Mouse (Mus musculus) olfactory bulb, adult 2 months (tissue): ENCODE data around the gene Mmp9. TPM values are rescaled to one million over a fixed set of nuclear protein-coding genes. Genes with fewer than 3 reads are reported as not detected.

Experiments
- H3K27ac ChIP-seq: fragments of 200-500 bp; 2 replicates; pipeline ENCODE4 v1.5.1; 2012; ENCODE audit warnings: low read depth, low read length; ENCODE audit not compliant: insufficient read depth
- H3K4me1 ChIP-seq: fragments of 200-500 bp; 2 replicates; pipeline ENCODE4 v1.6.1; 2012; ENCODE audit warnings: low read length; ENCODE audit not compliant: control insufficient read depth, insufficient read depth
- H3K4me3 ChIP-seq: fragments of 200-500 bp; 2 replicates; pipeline ENCODE4 v1.5.1; 2012; ENCODE audit warnings: mild to moderate bottlenecking, low read depth, low read length, moderate library complexity; ENCODE audit not compliant: insufficient read depth
- CTCF ChIP-seq: fragments of 200-500 bp; IDR thresholded peaks from 2 replicates; pipeline ENCODE4 v1.5.1; 2012; ENCODE audit warnings: low read depth, mild to moderate bottlenecking, low read length, moderate library complexity; ENCODE audit not compliant: insufficient read depth
- POLR2A ChIP-seq: fragments of 200-500 bp; IDR thresholded peaks from 2 replicates; pipeline ENCODE4 v1.6.1; 2012; ENCODE audit warnings: mild to moderate bottlenecking, low read depth, low read length, moderate library complexity; ENCODE audit not compliant: insufficient read depth
- WGBS: fragments of 180-500 bp; shearing (Covaris S2); methylation state at CpG from one replicate; pipeline ENCODE4 v1.1.7; 2018; 5-methylcytosine and 5-hydroxymethylcytosine counted together
- polyA plus RNA-seq: library from polyadenylated mRNA; stranded (reverse); fragments of >200 nt; gene quantifications from 2 replicates; pipeline ENCODE4 v1.2.4, GENCODE M21; 2012; ENCODE audit warnings: low replicate concordance; ENCODE audit not compliant: missing spikeins, insufficient read depth, insufficient read length

Gene Mmp9
- polyA plus RNA-seq, 1 experiment, result not detected

DNA sequence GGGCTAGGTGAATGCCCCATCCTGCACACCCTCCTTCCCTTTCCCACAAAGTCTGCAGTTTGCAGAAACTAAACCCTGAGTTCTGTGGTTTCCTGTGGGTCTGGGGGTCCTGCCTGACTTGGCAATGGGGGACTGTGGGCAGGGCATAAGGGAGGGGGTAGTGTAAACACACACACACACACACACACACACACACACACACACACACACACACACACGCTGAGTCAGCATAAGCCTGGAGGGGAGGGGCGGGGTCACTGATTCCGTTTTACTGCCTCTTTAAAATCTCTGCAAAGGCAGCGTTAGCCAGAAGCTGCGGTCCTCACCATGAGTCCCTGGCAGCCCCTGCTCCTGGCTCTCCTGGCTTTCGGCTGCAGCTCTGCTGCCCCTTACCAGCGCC is 7.3 kb downstream of the Mmp9 start:
- TF ChIP-seq POLR2A (no peak), CTCF (no peak)
- peaks cover 9% of the 10 kb centered on the region for H3K4me1 ChIP-seq
- H3K4me3 ChIP-seq, result no peak overlapping the region
- no peak overlapping the region for H3K27ac ChIP-seq
- 23% methylated on average over 7 of the region's 7 CpGs for WGBS

DNA sequence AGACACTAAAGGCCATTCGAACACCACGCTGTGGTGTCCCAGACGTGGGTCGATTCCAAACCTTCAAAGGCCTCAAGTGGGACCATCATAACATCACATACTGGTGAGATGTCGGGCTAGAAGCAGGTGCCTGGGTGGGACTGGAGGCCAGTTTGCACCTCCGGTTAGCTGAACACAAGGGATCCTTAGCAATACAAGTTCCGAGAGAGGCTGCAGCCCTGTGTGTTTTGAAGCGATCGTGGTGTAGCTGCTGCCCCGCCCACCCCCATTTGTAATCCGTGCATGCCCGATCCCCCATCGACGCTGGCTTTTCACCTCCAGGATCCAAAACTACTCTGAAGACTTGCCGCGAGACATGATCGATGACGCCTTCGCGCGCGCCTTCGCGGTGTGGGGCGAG is 8.4 kb downstream of the Mmp9 start:
- H3K4me3 ChIP-seq, result no peak overlapping the region
- H3K4me1 ChIP-seq, result peaks cover 15% of the 10 kb centered on the region
- no peak overlapping the region for H3K27ac ChIP-seq
- TF ChIP-seq CTCF, result no peak
- no peak for TF ChIP-seq POLR2A
- 16% methylated on average over 25 of the region's 25 CpGs for WGBS

- 0 out of 2 replicates have a peak, but pooled peaks have one; percentile 30 for TF ChIP-seq CTCF
- TF ChIP-seq POLR2A, result no peak
- no peak overlapping the region for H3K4me3 ChIP-seq
- peaks cover 15% of the 10 kb centered on the region for H3K4me1 ChIP-seq
- no peak overlapping the region for H3K27ac ChIP-seq
- WGBS, result 28% methylated on average over 13 of the region's 13 CpGs
These were observed 9.9 kb downstream of the Mmp9 start for GRCm38 (mm10) chr2:164950501-164950900.

GRCm38 (mm10) chr2:164951745-164952144 is 11.2 kb downstream of the Mmp9 start:
- peaks cover 15% of the 10 kb centered on the region for H3K4me1 ChIP-seq
- no peak overlapping the region for H3K4me3 ChIP-seq
- TF ChIP-seq POLR2A (no peak), CTCF (no peak)
- 81% methylated on average over 4 of the region's 4 CpGs for WGBS
- H3K27ac ChIP-seq, result no peak overlapping the region

DNA sequence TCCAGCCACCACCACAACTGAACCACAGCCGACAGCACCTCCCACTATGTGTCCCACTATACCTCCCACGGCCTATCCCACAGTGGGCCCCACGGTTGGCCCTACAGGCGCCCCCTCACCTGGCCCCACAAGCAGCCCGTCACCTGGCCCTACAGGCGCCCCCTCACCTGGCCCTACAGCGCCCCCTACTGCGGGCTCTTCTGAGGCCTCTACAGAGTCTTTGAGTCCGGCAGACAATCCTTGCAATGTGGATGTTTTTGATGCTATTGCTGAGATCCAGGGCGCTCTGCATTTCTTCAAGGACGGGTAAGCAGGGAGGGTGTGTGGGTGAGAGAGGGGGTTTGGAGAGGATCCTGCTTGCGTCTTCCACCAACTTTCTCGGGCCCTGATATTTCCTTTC is 11.9 kb downstream of the Mmp9 start:
- Histone ChIP-seq H3K4me1 (peaks cover 15% of the 10 kb centered on the region), H3K27ac (no peak overlapping the region), H3K4me3 (no peak overlapping the region)
- WGBS, result 49% methylated on average over 13 of the region's 13 CpGs
- TF ChIP-seq CTCF, result no peak
- TF ChIP-seq POLR2A, result no peak

GRCm38 (mm10) chr2:164953224-164953623 is 12.6 kb downstream of the Mmp9 start:
- Histone ChIP-seq H3K4me1 (peaks cover 15% of the 10 kb centered on the region), H3K27ac (no peak overlapping the region), H3K4me3 (0 out of 2 replicates have a peak overlapping the region, but pooled peaks have one; percentile 17)
- TF ChIP-seq POLR2A (no peak), CTCF (peak; percentile 93)
- 2% methylated on average over 21 of the region's 21 CpGs for WGBS

GRCm38 (mm10) chr2:164955725-164956124 is 15.1 kb downstream of the Mmp9 start:
- no peak for TF ChIP-seq CTCF
- TF ChIP-seq POLR2A, result no peak
- H3K27ac ChIP-seq, result no peak overlapping the region
- no peak overlapping the region for H3K4me3 ChIP-seq
- 77% methylated on average over 4 of the region's 4 CpGs for WGBS
- peaks cover 10% of the 10 kb centered on the region for H3K4me1 ChIP-seq

DNA sequence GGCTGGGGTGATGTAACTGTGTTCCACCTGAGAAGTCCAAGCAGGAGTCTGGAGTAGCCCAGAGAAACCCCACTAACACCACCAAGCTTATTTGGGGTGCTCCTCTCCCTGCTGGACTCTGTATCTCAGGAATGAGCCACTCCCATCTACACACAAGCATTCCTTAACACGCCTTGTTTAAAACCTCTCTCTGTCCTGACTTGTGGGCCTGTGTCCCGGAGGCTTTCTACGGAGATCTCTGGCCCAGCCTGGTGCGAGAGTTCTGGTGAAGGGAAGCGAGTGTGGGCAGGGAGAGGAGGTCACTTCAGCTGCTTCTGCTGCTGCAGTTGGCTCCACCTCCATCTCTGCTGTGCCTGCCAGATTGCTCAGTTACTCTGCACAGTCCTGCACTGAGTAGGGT is 15.6 kb downstream of the Mmp9 start:
- H3K27ac ChIP-seq, result no peak overlapping the region
- WGBS, result 74% methylated on average over 5 of the region's 5 CpGs
- no peak for TF ChIP-seq CTCF
- no peak for TF ChIP-seq POLR2A
- peaks cover 13% of the 10 kb centered on the region for H3K4me1 ChIP-seq
- no peak overlapping the region for H3K4me3 ChIP-seq

DNA sequence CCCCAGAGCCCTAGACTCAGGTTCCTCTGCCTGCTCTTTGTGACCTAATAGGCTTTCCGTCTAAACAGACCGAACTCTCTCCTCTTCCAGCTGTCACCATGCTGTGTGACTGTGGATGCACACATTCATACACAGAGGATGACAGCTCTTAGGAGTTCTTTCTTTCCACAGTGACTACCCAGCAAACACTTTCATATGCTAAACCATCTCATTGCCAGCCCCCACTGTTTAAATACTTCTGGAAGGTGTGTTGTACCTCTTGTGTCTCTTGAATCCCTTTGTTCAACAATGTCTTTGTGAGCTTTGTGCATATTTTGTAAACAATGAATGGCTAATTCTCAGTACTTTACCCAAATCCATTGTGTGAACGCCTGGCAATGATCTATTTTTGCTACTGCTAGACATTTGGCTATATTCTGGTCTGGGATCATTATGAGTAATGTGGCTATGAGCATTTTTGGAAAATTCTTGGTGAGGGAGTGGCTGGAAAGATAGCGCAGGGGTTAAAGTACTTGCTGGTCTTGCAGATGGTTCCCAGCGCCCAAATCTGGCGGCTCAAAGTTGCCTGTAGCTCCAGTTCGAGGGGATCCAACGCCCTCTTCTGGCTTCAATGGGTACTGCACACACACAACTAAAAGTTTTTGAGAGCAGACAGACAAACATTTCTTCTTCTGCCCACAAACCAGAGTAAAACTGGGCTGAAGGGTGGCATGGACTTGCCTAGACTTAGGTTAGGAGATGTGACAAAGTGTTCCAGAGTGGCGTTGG is 17.2 kb downstream of the Mmp9 start:
- 74% methylated on average over 9 of the region's 9 CpGs for WGBS
- no peak overlapping the region for H3K4me3 ChIP-seq
- no peak overlapping the region for H3K27ac ChIP-seq
- peaks cover 27% of the 10 kb centered on the region for H3K4me1 ChIP-seq
- TF ChIP-seq CTCF, result no peak
- TF ChIP-seq POLR2A, result no peak
